Mouse (Mus musculus) kidney, postnatal 0 days (tissue): Measurements from ENCODE around the gene Fam98b. TPM values are rescaled to one million over a fixed set of nuclear protein-coding genes. Genes with fewer than 3 reads are reported as not detected.
A peak's percentile ranks its signal among the peaks of the same experiment; 100 is the strongest.

ENCODE experiments used
- ATAC-seq: fragments of 200-750 bp; cut with Nextera tagmentation; replicated peaks from 2 replicates; pipeline ENCODE4 v1.8.0; 2017; ENCODE audit warnings: low read depth, moderate number of reproducible peaks, moderate TSS enrichment, moderate library complexity; ENCODE audit not compliant: low FRiP score
- DNase-seq: peaks from one replicate; pipeline ENCODE4 v3.0.0-alpha.2; 2016; ENCODE audit warnings: low spot score
- H3K27ac ChIP-seq: fragments of 300-500 bp; sonication (generic); 2 replicates; pipeline ENCODE4 v1.5.1; 2014; ENCODE audit warnings: mild to moderate bottlenecking
- H3K27me3 ChIP-seq: fragments of 300-500 bp; sonication (generic); 2 replicates; pipeline ENCODE4 v1.6.1; 2014; ENCODE audit warnings: low read length, mixed read lengths; ENCODE audit not compliant: insufficient read depth
- H3K36me3 ChIP-seq: fragments of 300-500 bp; sonication (generic); 2 replicates; pipeline ENCODE4 v1.6.1; 2014; ENCODE audit warnings: low read length, mixed read lengths; ENCODE audit not compliant: insufficient read depth
- H3K4me1 ChIP-seq: fragments of 300-500 bp; sonication (generic); replicated peaks from 2 replicates; pipeline ENCODE4 v1.6.1; 2014; ENCODE audit warnings: antibody characterized with exemption, low read length, mixed read lengths; ENCODE audit not compliant: insufficient read depth
- H3K4me2 ChIP-seq: fragments of 300-500 bp; sonication (generic); 2 replicates; pipeline ENCODE4 v1.6.1; 2014; ENCODE audit warnings: mild to moderate bottlenecking, low read length, moderate library complexity, mixed read lengths
- H3K4me3 ChIP-seq: fragments of 300-500 bp; sonication (generic); replicated peaks from 2 replicates; pipeline ENCODE4 v1.5.1; 2014; ENCODE audit warnings: low read depth, low read length
- H3K9ac ChIP-seq: fragments of 300-500 bp; sonication (generic); 2 replicates; pipeline ENCODE4 v1.6.1; 2014; ENCODE audit warnings: low read depth, low read length
- H3K9me3 ChIP-seq: fragments of 300-500 bp; sonication (generic); replicated peaks from 2 replicates; pipeline ENCODE4 v1.6.1; 2016; ENCODE audit warnings: low read length, inconsistent platforms, mixed read lengths
- CTCF ChIP-seq: IDR thresholded peaks from 2 replicates; pipeline ENCODE4 v1.5.1; 2016; ENCODE audit warnings: antibody characterized with exemption, low read depth, mild to moderate bottlenecking, moderate library complexity
- WGBS: fragments of 180-500 bp; shearing (Covaris S2); extraction: QIAGEN DNeasy Blood & Tissue Kit; methylation state at CpG from one replicate; pipeline ENCODE4 v1.1.7; 2014; 5-methylcytosine and 5-hydroxymethylcytosine counted together
- polyA plus RNA-seq: library from polyadenylated mRNA; unstranded; fragments of >200 nt; fragmentation: Nextera tagmentation; extraction: Ambion mirVana; gene quantifications from 2 replicates; pipeline ENCODE4 v1.2.1, GENCODE M21; 2015

Gene Fam98b
- 11.5 and 11.8 TPM in 2 replicates for polyA plus RNA-seq

GRCm38 (mm10) chr2:117249255-117250000, at the start of gene Fam98b:
TSS of gene Fam98b (plus strand) at chr2:117249739.
- peak; percentile 68 for TF ChIP-seq CTCF
- Histone ChIP-seq H3K9ac (peak within 1 kb of the TSS; percentile 75), H3K4me2 (peak within 1 kb of the TSS; percentile 78), H3K4me1 (peaks cover 7% of the 10 kb centered on the region; the same call in 1 of the 2 replicates), H3K27me3 (no peaks in the 10 kb centered on the region), H3K27ac (peak within 1 kb of the TSS; percentile 74), H3K36me3 (no peaks in the 10 kb centered on the region), H3K9me3 (no peaks in the 10 kb centered on the region), H3K4me3 (peak within 1 kb of the TSS; percentile 66)
- DNase-seq (peak; percentile 93), ATAC-seq (peak; percentile 97)
- WGBS: under 1% methylated on average over 26 of the region's 33 CpGs

GRCm38 (mm10) chr2:117200869-117201338, 48.6 kb upstream of the Fam98b start:
- 28% methylated on average over 9 of the region's 9 CpGs for WGBS
- peak; percentile 35 for DNase-seq

GRCm38 (mm10) chr2:117203350-117203749, 46.2 kb upstream of the Fam98b start:
- H3K4me2 ChIP-seq: no peak overlapping the region
- TF ChIP-seq CTCF: no peak
- no peaks in the 10 kb centered on the region for H3K4me1 ChIP-seq
- H3K4me3 ChIP-seq: no peak overlapping the region
- no peaks in the 10 kb centered on the region for H3K9me3 ChIP-seq
- H3K9ac ChIP-seq: no peak overlapping the region
- no peak for ATAC-seq
- H3K27ac ChIP-seq: no peak overlapping the region
- no peak for DNase-seq
- 56% methylated on average over 5 of the region's 5 CpGs for WGBS
- no peaks in the 10 kb centered on the region for H3K36me3 ChIP-seq
- H3K27me3 ChIP-seq: no peaks in the 10 kb centered on the region

More at GRCm38 (mm10) chr2:117200869-117201338, 48.6 kb upstream of the Fam98b start:
- no peak overlapping the region for H3K27ac ChIP-seq
- no peak for ATAC-seq
- H3K9me3 ChIP-seq: no peaks in the 10 kb centered on the region
- no peaks in the 10 kb centered on the region for H3K36me3 ChIP-seq
- no peak for TF ChIP-seq CTCF
- H3K4me1 ChIP-seq: no peaks in the 10 kb centered on the region
- no peak overlapping the region for H3K4me2 ChIP-seq
- no peak overlapping the region for H3K4me3 ChIP-seq
- H3K27me3 ChIP-seq: no peaks in the 10 kb centered on the region
- no peak overlapping the region for H3K9ac ChIP-seq

GRCm38 (mm10) chr2:117204534-117204933, 45.0 kb upstream of the Fam98b start:
- TF ChIP-seq CTCF: no peak
- H3K27ac ChIP-seq: no peak overlapping the region
- WGBS: 63% methylated on average over 3 of the region's 3 CpGs

GRCm38 (mm10) chr2:117205066-117205465, 44.5 kb upstream of the Fam98b start:
- no peak for DNase-seq
- H3K36me3 ChIP-seq: no peaks in the 10 kb centered on the region
- H3K9me3 ChIP-seq: no peaks in the 10 kb centered on the region
- no peaks in the 10 kb centered on the region for H3K27me3 ChIP-seq
- no peaks in the 10 kb centered on the region for H3K4me1 ChIP-seq
- H3K4me3 ChIP-seq: no peak overlapping the region
- H3K4me2 ChIP-seq: no peak overlapping the region
- H3K27ac ChIP-seq: no peak overlapping the region
- no peak for TF ChIP-seq CTCF
- no peak overlapping the region for H3K9ac ChIP-seq
- 82% methylated on average over 6 of the region's 6 CpGs for WGBS
- ATAC-seq: no peak

More at GRCm38 (mm10) chr2:117204534-117204933, 45.0 kb upstream of the Fam98b start:
- Histone ChIP-seq H3K4me1 (no peaks in the 10 kb centered on the region), H3K9ac (no peak overlapping the region), H3K27me3 (no peaks in the 10 kb centered on the region), H3K4me3 (no peak overlapping the region), H3K4me2 (no peak overlapping the region), H3K9me3 (no peaks in the 10 kb centered on the region), H3K36me3 (no peaks in the 10 kb centered on the region)
- ATAC-seq: no peak
- no peak for DNase-seq

- H3K36me3 ChIP-seq: no peaks in the 10 kb centered on the region
- DNase-seq: peak; percentile 90
- H3K4me2 ChIP-seq: peak overlapping the region; percentile 48
- TF ChIP-seq CTCF: no peak
- H3K9me3 ChIP-seq: no peaks in the 10 kb centered on the region
- ATAC-seq: peak; percentile 95
- no peak overlapping the region for H3K27ac ChIP-seq
- H3K27me3 ChIP-seq: no peaks in the 10 kb centered on the region
- no peaks in the 10 kb centered on the region; the same call in 1 of the 2 replicates for H3K4me1 ChIP-seq
- peak overlapping the region; percentile 15; the same call in 1 of the 2 replicates for H3K4me3 ChIP-seq
- H3K9ac ChIP-seq: peak overlapping the region; percentile 5; the same call in 1 of the 2 replicates
- WGBS: 7% methylated on average over 6 of the region's 6 CpGs
These were observed 39.0 kb upstream of the Fam98b start for GRCm38 (mm10) chr2:117210416-117211085.
